Mouse (Mus musculus) activated CD4-positive, CD25-positive, alpha-beta regulatory T cell, adult 4 months (primary cell): ENCODE results near the gene Tmed3. TPM values are rescaled to one million over a fixed set of nuclear protein-coding genes. Genes with fewer than 3 reads are reported as not detected.

Source experiments
- polyA plus RNA-seq, 2 experiments: library from polyadenylated mRNA; unstranded; fragments of 100-300 nt; shearing (Covaris generic); gene quantifications; one replicate each; pipeline ENCODE4 v1.2.1; 2017

The Tmed3 gene
- polyA plus RNA-seq, 2 experiments from 2014 or later = 65.9 to 76.1 TPM

Other genes with a start within 250 kb of the Tmed3 start
- under 1 TPM in 1 of 2 experiments, not detected in 1; 0.12 TPM for gene Minar1, start 81.9 kb downstream of the Tmed3 start, polyA plus RNA-seq
- gene Ankrd34c, start 33.4 kb upstream of the Tmed3 start, polyA plus RNA-seq = not detected
- gene Rasgrf1, start 204.8 kb upstream of the Tmed3 start, polyA plus RNA-seq = not detected